Mouse (Mus musculus) lung, postnatal 14 days (tissue): ENCODE data around the gene 1110059E24Rik.
"Not testable (repeated sequence)": the region's sequence is repeated elsewhere in the genome, so short reads cannot be mapped to it uniquely, and the experiment has no call there.

Experiments
- DNase-seq: peaks from one replicate; pipeline ENCODE4 v3.0.0; 2021

1110059E24Rik gene

DNA sequence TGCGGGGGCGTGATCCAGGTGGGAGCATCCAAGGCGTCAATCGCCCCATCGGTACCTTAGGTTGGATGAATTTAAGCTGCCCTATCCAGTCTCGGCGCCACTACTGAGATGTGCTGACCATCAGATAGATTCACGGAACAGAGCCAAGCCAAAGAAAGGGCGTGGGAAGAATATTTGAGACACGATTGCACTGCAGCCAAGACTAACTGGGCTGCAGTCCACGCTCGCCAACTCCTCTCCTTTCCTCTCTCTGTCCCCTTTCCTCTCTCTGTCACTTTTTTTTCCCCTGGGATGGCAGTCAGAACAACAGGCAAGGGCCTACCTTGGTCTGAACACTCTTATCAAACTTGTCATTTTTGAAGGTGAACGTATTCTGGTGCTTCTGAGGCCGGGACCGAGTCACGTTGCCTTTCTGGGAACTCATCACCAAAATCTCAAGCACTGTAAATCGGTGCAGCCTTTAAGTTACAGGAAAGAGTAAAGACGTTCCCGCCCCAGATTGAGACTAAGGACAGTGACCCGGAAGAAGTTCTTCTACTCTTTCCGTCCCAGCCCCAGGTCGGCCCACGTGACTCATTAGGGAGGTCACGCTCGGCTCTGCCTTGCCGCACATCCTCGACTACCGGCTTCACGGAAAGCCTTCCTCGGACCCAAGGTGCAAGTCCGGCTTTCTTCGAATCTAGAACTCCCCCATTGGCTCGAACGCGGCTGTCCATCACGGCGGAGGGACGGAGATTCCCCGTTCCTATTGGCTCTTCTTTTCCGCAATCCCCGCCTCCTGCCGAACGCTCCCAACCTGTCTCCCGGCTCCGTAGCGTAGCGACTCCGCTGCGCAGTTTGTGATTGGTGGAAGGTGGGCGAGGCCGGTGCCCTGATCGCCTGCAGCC is at the start of gene 1110059E24Rik:
Gene 1110059E24Rik, minus strand, starts transcription at position 692 of the 887 bp plus-strand sequence.
- peak; percentile 96 for DNase-seq

DNA sequence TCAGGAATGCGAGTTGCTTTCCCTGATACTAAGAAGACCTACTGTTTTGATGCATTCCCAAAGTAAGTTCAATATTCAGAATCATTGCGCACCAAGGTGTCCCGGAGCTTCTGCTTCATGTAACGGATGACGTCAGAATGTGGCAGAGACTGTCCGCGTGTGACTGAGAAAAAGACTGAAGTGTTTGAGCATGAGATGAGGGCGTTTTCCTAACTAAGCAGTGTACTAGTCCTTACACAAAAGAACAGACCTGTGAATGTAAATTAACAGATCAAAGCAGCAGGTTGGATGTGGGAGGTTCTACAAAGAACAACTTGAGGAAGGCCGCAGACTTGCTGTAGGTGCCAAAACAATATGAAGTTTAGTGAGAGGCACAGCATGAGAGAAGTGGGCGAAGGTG is 28.2 kb upstream of the 1110059E24Rik start:
- DNase-seq: no peak

DNA sequence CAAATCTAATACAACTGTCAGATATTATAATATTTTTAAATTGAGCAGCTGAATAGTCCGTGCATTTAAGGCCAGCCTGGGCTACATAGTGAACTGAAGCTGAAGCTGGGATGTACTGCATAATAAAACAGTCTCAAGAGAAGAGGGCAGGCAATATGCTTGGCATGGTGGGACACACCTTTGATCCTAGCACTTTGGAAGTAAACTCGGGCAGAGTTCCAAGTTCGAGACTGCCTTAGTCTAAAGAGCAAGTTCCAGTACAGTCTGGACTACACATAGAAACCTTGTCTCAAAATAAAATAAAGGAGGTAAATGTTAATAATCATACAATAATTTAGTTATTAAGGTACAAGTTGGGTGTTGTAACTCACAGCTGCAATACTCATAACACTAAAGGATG is 27.3 kb upstream of the 1110059E24Rik start:
- DNase-seq: no peak

DNA sequence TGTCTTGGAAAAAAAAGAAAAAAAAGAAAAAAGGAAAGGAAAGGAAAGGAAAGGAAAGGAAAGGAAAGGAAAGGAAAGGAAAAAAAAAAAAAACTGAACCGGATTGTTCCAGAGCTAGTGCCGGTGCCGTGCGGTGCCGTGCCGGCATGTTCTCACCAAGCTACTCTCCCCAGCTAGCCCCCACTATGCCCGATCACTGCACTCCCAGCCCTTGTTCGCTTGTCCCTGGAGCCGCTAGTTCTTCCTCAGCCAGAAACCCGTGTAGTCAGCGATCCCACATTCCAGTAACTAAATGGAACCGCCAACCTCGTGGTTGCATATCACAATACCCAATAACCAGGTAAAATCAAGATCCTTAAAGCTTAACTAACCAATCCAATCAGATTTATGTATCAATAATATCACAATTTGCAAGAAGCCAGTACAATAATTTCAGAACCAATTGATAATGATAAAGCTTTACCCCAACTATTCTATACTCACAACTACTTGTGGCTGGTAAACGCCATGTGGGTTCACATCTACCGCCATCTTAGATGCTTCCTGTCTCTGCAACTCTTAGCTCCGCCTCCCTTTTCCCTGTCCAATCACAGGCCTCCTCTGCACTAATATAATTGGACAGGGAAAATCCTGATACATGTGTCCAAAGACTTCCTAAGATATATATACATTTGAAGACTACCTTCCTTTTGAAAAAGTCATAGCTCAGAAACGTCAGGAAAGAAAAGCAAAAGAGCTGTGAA is 21.7 kb upstream of the 1110059E24Rik start:
- no peak for DNase-seq

DNA sequence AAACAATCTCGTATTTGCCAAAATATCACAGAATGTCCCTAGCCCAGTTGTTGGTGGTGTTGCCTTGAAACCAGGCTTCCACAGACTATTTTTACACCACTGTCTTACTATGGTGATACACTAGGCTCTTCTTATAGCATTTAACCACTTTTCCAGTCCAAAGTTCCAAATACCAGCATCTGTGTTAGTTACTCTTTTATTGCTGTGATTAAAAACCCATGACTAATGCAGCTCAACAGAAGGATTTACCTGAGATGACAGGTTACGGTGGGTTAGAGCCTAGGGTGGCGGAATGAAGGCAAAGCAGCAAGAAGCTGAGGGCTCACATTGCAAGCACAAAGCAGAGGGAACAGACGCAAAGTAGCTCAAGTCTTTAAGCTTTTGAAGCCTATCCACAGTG is 16.9 kb upstream of the 1110059E24Rik start:
- no peak for DNase-seq

DNA sequence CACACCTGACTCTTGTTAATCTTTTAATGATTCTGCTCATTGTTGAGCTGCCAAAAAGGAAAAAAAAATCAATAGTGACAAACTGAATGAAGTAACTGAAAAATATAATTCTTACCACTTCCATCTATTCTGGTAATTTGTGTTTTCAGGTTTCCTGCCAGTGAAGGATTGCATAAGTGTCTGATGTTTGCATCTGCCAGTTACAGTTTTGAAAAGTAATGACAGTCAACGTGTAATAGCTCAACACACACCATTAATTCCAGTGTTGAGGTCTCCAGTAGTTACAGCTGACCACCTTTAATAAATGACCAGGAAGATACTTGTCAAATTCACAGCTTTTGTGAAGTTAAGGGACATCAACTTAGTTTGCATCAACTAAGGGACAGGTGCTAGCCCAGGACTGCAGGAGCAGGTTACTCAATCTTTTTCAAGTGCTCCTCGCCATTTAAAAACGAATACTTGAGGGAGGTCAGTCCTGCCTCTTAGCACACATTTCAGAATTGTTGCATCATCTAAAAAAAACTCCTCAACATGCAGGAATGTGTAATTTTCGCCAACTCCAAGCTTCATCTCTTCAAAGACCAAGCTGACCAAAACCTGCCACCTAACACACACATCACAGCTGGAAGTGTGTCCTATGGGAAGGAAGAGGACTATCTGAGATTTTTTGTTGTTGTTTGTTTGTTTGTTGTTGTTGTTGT is 11.1 kb upstream of the 1110059E24Rik start:
- peak; percentile 31 for DNase-seq

DNA sequence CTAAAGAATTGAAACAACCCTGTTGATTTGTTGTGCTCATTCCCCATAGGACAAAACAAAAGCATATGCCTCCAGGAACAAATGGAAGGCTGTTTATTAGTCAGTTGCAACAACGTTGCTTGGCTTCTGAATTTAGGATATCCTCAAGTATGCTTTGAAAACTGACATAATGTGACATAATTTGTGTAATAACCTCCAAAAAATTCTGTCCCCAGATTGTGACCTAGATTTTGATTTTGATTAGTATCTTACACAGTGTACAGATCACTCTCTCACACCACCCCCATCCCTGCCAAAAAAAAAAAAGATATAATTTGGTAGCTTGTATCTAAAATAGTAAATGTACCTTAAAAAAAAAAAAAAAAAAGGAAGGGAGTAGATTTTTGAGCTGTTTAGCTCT is 8.0 kb upstream of the 1110059E24Rik start:
- DNase-seq: no peak

DNA sequence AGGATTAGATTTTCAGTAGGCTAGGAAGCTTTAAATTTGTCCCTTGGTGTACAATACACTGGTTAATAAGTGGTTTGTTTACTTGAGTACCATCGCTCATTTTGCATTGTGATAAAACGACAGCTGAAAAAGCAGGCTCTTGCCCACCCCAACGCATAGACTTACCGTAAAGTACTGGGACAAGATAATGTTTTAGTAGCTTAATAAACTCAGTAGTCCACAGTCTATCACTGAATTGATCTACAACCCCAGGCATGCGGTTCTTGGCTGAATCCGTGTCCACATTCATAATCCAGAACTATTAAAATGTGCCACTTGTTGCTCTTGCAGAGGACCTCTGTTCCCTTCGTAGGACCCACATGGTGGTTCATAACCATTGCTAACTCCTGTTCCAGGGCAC is 2.0 kb upstream of the 1110059E24Rik start:
- DNase-seq: no peak

DNA sequence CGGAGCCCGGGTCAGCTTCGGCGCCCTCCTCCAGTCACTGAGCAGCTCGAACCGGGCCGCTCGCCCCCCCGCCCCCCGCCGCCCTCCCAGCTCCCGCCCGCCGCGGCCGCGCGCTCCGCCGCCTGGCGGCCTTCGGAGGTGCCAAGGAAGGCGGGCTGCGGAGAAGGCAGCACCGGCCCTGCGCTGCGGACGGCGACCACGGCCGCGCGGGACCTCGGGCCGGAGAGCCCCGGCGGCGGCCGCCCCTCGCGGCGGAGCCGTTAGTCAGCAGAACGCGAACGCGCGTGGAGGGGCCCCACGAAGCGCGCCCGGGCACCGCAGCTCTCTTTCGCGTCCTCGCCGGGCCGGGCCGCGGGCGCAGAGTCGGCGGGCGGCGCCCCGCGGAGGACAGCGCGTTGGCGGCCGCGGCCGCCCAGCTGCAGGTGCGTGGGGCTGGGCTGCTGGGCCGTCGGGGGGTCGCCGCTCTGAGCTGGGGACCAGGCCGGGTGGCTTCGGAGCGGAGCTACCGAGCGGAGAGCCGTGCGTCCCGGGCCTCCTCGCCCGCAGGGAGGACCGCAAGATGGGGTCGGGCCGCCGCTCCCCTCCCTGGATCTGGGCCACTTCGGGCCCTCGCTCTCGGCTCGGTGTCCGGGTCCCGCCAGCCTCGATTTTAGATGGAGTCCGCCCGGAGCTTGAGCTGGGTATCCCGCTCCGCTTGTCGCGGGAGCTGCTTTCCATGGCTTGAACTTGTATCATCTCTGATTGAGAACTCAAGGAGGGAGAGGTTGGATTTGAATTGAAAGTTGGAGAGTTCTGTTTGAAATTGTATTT is 601 bp upstream of the 1110059E24Rik start, which contains the start of gene Abhd17b:
Gene Abhd17b, plus strand, starts transcription at position 14 of the 810 bp plus-strand sequence.
- DNase-seq: peak; percentile 62

DNA sequence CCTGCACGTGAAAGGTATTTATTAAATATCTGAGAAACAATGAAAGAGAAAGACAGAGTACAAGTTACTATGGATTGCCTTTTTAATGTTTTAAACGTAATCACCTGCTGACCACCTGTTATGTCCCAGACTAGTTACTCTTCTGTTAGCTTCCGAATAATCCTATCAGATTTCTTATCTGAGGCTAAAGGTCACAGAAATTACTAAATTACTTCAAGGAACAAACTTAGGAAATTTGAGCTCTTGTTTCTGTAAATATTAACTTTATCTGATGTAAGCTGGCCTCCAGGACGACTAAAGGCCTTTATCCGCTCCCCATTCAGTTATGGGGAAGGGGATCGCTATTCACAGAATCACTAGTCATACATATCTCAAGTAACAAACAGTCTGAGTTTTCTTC is 1.1 kb downstream of the 1110059E24Rik start:
- DNase-seq: no peak

DNA sequence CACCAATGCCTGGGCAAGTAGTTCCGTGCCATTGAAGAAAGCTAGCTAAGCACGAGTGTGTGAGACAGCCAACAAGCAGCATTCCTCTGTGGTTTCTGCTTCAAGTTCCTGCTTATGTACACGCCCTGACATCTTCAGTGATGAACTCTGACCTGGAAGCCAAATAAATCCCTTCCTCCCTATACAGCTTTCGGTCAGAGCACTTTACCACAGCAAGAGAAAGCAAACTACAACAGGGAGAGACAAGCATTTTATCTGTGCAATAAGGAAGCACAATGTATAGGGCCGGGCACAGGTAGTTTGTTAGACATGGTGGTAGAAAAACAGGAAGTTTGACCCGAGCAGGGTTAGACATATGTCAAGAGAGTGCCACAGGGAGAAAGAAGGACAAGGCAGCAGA is 6.6 kb downstream of the 1110059E24Rik start:
- no peak for DNase-seq

DNA sequence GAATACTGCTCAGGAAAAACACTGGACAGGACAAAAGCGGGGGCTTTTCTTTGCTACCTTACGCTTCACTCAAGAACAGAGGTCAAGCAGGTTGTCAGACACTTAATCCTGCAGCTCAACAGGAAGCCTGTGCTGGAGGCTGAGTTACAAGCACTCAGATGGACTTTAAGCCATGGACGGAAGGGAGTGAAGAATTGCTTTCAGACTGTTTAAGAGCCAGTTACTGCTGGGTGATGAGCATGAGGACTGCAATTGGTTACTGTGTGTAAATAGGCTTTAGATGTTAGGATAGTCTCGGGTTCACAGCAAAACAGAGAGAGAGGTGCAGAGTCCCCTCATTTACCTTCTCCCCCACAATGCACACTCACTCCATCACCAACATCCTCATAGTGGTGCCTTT is 7.5 kb downstream of the 1110059E24Rik start:
- no peak for DNase-seq

DNA sequence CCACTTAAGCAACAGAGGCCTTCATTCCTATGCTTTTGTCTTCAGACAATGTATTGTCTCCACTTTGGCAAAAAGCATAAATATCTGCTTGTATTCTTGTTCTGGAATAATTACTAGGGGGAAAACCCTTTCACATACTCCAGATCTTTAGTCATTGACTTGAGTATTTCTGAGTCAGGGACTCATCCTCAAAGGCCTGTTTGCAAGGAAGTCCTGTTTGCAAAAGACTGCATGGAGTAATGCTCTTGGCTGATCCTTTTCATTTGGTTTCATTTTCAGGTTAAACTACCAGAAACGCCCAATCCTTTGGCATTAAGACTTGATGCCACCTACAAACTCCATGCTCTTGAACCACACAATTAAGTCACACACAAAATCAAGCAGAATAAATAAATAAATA is 8.8 kb downstream of the 1110059E24Rik start:
- no peak for DNase-seq

DNA sequence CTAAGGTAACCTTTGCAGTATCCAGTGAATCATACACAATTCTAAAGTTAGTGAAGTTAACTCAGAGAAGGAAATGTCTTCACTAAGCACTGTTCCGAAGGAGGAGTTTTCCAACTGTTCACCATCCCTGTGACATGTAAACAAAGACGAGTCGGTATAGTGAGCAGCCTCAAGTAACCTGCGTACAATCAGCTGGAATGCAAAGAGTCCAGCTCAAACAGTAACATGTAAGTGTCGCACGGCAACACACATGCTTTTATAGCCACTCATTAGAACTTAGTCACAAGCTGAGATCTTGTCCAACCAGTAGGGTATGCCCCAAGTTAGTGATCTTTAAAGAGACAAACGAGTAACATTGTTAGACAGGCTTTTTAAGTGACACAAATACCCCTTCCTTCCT is 15.1 kb downstream of the 1110059E24Rik start:
- no peak for DNase-seq

DNA sequence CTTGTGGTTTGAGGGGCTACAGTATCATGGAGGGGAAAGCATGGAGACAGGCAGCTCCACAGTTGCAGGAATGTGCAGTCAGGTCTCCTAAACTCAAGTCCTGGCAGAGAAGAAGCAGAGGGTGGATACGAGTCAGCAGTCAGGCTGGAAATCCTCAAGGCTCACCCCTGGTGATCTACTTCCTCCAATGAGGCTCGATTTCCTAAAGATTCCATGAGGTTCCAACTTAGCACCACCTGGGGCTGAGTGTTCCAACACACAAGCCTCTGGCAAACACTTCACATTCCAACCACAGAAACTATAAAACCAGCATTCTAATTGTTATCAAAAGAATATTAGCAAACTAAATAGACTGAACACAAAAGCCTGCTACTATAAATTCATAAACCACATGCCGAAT is 15.9 kb downstream of the 1110059E24Rik start:
- DNase-seq: no peak

DNA sequence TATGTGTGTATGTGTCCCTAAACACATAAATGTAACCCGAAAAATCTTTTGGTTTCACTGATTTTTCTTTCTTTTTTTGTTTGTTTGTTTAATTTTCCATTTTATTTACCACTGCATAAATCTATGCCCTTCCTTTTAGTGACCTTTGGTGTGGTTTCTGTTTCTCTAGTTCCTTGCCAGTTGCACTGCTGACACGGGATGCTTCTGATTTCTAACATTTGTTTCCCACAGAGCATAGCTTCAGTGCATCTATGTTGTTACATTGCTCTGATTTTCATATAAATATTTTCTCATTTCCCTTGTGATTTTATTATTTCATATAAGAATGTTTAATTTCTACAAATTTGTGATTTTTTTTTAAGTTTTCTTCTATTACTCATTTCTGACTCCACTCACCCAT is 17.4 kb downstream of the 1110059E24Rik start:
- DNase-seq: no peak

DNA sequence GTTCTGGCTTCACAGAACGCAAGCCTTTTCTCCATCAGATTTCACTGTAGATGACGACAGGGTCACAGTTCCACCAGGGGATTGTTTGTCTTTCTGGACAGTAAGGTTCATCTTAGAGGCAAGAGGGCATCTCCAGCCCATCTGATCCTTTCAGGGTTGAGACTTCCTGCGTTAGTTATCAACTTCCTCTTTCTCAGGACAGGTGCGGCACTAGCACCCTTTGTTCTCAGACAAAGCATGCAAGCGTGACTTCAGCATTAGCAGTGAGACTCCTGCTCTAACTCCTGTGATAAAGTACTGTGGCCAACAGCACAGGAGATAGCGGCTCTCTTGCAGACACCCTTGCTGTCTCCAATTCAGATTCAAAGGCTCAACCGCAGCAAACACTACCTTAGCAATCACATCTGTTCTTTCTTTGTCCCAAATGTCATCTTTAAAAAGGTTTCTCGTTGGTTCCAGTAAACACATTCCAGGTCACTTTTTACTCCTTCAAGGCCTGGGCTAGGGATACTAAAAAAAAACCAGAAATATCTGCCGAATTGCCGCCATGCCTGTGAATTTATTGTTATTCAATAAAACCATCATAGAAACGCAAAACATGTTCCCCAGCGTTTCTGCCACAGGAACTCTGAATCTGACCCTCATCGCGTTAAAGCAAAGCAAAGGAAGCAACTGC is 22.0 kb downstream of the 1110059E24Rik start:
- DNase-seq: no peak

DNA sequence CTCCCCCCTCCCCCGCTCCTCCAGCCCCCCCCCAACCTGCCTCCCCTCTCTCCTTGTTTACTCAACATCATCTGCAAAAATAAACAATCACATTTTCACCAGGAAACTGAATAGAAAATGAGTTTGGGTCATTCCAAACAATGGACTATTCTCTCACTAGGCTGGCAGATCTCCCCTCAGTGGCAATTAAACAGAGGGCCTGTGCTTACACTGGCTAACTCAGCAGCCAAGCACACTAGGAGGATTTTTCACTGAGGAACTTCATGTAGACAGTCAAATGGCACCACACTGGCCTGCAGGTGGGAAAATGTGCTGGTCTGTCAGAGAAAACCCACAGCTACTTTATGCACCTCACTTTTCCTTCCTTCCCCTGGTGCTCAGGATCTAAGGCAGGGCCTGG is 23.3 kb downstream of the 1110059E24Rik start:
- DNase-seq: no peak

DNA sequence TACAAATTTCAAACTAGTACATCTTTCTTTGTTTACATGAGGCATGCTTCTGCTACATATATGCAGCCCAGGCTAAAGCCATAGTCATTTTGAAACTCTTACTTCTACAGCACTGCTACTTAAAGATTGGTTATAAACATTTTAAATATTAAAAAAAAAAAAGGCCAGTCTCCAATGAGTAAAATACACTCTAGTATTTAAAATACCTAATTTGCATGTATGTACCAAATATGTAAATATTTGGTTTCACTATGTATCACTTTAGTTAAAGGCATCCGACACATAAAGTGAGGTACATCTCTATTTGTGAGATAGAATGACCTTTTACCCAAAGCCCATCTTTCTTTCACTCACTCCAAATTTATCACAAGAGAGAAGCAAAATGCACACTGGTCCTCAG is 23.7 kb downstream of the 1110059E24Rik start:
- DNase-seq: no peak

DNA sequence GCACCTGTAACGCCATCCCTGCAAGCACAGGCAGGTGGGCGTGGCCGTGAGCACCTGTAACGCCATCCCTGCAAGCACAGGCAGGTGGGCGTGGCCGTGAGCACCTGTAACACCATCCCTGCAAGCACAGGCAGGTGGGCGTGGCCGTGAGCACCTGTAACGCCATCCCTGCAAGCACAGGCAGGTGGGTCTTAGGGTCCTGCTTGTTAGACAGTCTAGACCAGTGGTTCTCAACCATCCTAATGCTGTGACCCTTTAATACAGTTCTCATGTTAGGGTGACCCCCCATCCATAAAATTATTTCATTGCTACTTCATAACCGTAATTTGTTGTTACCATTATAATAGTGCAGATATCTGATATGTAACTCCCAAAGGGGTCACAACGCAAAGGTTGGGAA is 24.3 kb downstream of the 1110059E24Rik start:
- not testable (repeated sequence) for DNase-seq

DNA sequence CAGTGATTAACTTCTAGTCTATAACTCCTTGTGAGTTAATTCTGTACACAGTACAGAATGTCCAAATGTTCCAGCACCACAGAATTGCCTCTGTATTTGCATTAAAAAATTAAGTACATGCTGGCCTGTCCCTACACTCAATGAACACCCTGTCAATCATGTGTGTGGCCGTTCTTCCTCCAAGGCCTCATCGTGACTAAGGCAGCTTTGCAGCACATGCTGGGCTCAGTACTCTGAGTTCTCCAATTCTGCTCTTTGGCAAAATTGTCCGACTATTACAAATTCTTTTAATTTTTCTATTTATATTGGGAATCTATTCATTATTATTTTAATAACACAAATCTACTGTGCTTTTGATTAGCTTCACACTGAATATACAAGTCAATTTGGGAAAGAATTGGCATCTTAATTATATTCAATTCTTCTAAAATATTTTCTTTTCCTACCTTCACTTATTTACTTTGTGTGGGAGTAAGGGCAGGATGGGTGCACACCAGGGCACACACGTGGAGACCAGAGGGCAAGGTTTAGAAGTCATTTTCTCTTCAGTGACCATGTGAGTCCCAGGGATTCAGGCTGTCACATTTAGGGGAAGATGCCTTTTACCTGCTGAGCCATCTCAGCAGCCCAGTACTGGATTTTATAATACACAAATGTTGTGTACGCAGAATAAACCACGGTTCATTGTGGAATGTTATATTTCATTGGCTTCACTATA is 26.3 kb downstream of the 1110059E24Rik start:
- DNase-seq: no peak
